Mouse (Mus musculus): Measurements from ENCODE around the gene Plxna4.

Plxna4 gene

GRCm38 (mm10) chr6:32384937-32385336 is 203.1 kb downstream of the Plxna4 start:
- TF ChIP-seq POU5F1 (IDR thresholded peaks at IDR 0.05; ENCODE audit: borderline replicate concordance, low read length) = no peak
- TF ChIP-seq NANOG (IDR thresholded peaks at IDR 0.05; ENCODE audit: borderline replicate concordance, low read length) = no peak
- TF ChIP-seq CTCF (conservative IDR thresholded peaks at IDR 0.05; ENCODE audit: low read length) = no peak
- H3K36me3 ChIP-seq (ENCODE audit: insufficient read depth, low read length) = no peaks in the 10 kb centered on the region
- no peaks in the 10 kb centered on the region for H3K9me3 ChIP-seq (ENCODE audit: low read length)
- H3K4me3 ChIP-seq (replicated peaks; ENCODE audit: low read length) = no peak overlapping the region
- no peaks in the 10 kb centered on the region for H3K27me3 ChIP-seq (ENCODE audit: insufficient read depth, low read length)
- no peaks in the 10 kb centered on the region for H3K4me1 ChIP-seq (replicated peaks; ENCODE audit: low read depth, low read length)

GRCm38 (mm10) chr6:32384423-32384822 is 203.6 kb downstream of the Plxna4 start:
- no peaks in the 10 kb centered on the region for H3K9me3 ChIP-seq (ENCODE audit: low read length)
- H3K27me3 ChIP-seq (ENCODE audit: insufficient read depth, low read length) = no peaks in the 10 kb centered on the region
- no peaks in the 10 kb centered on the region for H3K36me3 ChIP-seq (ENCODE audit: insufficient read depth, low read length)
- no peaks in the 10 kb centered on the region for H3K4me1 ChIP-seq (replicated peaks; ENCODE audit: low read depth, low read length)
- H3K4me3 ChIP-seq (replicated peaks; ENCODE audit: low read length) = no peak overlapping the region
- no peak for TF ChIP-seq CTCF (conservative IDR thresholded peaks at IDR 0.05; ENCODE audit: low read length)
- TF ChIP-seq POU5F1 (IDR thresholded peaks at IDR 0.05; ENCODE audit: borderline replicate concordance, low read length) = no peak
- no peak for TF ChIP-seq NANOG (IDR thresholded peaks at IDR 0.05; ENCODE audit: borderline replicate concordance, low read length)

- H3K27me3 ChIP-seq (ENCODE audit: insufficient read depth, low read length) = peaks cover 6% of the 10 kb centered on the region; the same call in 1 of the 2 replicates
- TF ChIP-seq NANOG (IDR thresholded peaks at IDR 0.05; ENCODE audit: borderline replicate concordance, low read length) (no peak), CTCF (conservative IDR thresholded peaks at IDR 0.05; ENCODE audit: low read length) (no peak), POU5F1 (IDR thresholded peaks at IDR 0.05; ENCODE audit: borderline replicate concordance, low read length) (no peak)
- no peak overlapping the region for H3K4me3 ChIP-seq (replicated peaks; ENCODE audit: low read length)
- H3K36me3 ChIP-seq (ENCODE audit: insufficient read depth, low read length) = no peaks in the 10 kb centered on the region
- H3K9me3 ChIP-seq (ENCODE audit: low read length) = no peaks in the 10 kb centered on the region
- no peaks in the 10 kb centered on the region for H3K4me1 ChIP-seq (replicated peaks; ENCODE audit: low read depth, low read length)
Measured at GRCm38 (mm10) chr6:32381516-32381915, 206.5 kb downstream of the Plxna4 start.

GRCm38 (mm10) chr6:32377181-32377580 is 210.8 kb downstream of the Plxna4 start:
- H3K4me3 ChIP-seq (replicated peaks; ENCODE audit: low read length) = no peak overlapping the region
- H3K4me1 ChIP-seq (replicated peaks; ENCODE audit: low read depth, low read length) = no peaks in the 10 kb centered on the region
- no peak for TF ChIP-seq CTCF (conservative IDR thresholded peaks at IDR 0.05; ENCODE audit: low read length)
- TF ChIP-seq POU5F1 (IDR thresholded peaks at IDR 0.05; ENCODE audit: borderline replicate concordance, low read length) = no peak
- no peak for TF ChIP-seq NANOG (IDR thresholded peaks at IDR 0.05; ENCODE audit: borderline replicate concordance, low read length)
- H3K9me3 ChIP-seq (ENCODE audit: low read length) = no peaks in the 10 kb centered on the region
- H3K36me3 ChIP-seq (ENCODE audit: insufficient read depth, low read length) = no peaks in the 10 kb centered on the region
- peaks cover 6% of the 10 kb centered on the region; the same call in 1 of the 2 replicates for H3K27me3 ChIP-seq (ENCODE audit: insufficient read depth, low read length)

GRCm38 (mm10) chr6:32373931-32374361 is 214.0 kb downstream of the Plxna4 start:
- TF ChIP-seq POU5F1 (IDR thresholded peaks at IDR 0.05; ENCODE audit: borderline replicate concordance, low read length) (no peak), CTCF (conservative IDR thresholded peaks at IDR 0.05; ENCODE audit: low read length) (no peak), NANOG (IDR thresholded peaks at IDR 0.05; ENCODE audit: borderline replicate concordance, low read length) (no peak)
- H3K27me3 ChIP-seq (ENCODE audit: insufficient read depth, low read length) = peaks cover 6% of the 10 kb centered on the region; the same call in 1 of the 2 replicates
- no peaks in the 10 kb centered on the region for H3K36me3 ChIP-seq (ENCODE audit: insufficient read depth, low read length)
- no peaks in the 10 kb centered on the region for H3K9me3 ChIP-seq (ENCODE audit: low read length)
- no peak overlapping the region for H3K4me3 ChIP-seq (replicated peaks; ENCODE audit: low read length)
- no peaks in the 10 kb centered on the region for H3K4me1 ChIP-seq (replicated peaks; ENCODE audit: low read depth, low read length)

GRCm38 (mm10) chr6:32369092-32369491 is 218.9 kb downstream of the Plxna4 start:
- Histone ChIP-seq H3K36me3 (ENCODE audit: insufficient read depth, low read length) (no peaks in the 10 kb centered on the region), H3K9me3 (ENCODE audit: low read length) (peaks cover 17% of the 10 kb centered on the region), H3K27me3 (ENCODE audit: insufficient read depth, low read length) (no peaks in the 10 kb centered on the region), H3K4me1 (replicated peaks; ENCODE audit: low read depth, low read length) (no peaks in the 10 kb centered on the region), H3K4me3 (replicated peaks; ENCODE audit: low read length) (no peak overlapping the region)
- TF ChIP-seq NANOG (IDR thresholded peaks at IDR 0.05; ENCODE audit: borderline replicate concordance, low read length) (no peak), POU5F1 (IDR thresholded peaks at IDR 0.05; ENCODE audit: borderline replicate concordance, low read length) (no peak), CTCF (conservative IDR thresholded peaks at IDR 0.05; ENCODE audit: low read length) (no peak)

GRCm38 (mm10) chr6:32368408-32368807 is 219.6 kb downstream of the Plxna4 start:
- Histone ChIP-seq H3K4me1 (replicated peaks; ENCODE audit: low read depth, low read length) (no peaks in the 10 kb centered on the region), H3K9me3 (ENCODE audit: low read length) (peaks cover 17% of the 10 kb centered on the region), H3K4me3 (replicated peaks; ENCODE audit: low read length) (no peak overlapping the region), H3K36me3 (ENCODE audit: insufficient read depth, low read length) (no peaks in the 10 kb centered on the region), H3K27me3 (ENCODE audit: insufficient read depth, low read length) (no peaks in the 10 kb centered on the region)
- TF ChIP-seq CTCF (conservative IDR thresholded peaks at IDR 0.05; ENCODE audit: low read length) (no peak), POU5F1 (IDR thresholded peaks at IDR 0.05; ENCODE audit: borderline replicate concordance, low read length) (no peak), NANOG (IDR thresholded peaks at IDR 0.05; ENCODE audit: borderline replicate concordance, low read length) (no peak)

- TF ChIP-seq POU5F1 (IDR thresholded peaks at IDR 0.05; ENCODE audit: borderline replicate concordance, low read length) (no peak), CTCF (conservative IDR thresholded peaks at IDR 0.05; ENCODE audit: low read length) (no peak), NANOG (IDR thresholded peaks at IDR 0.05; ENCODE audit: borderline replicate concordance, low read length) (no peak)
- H3K4me3 ChIP-seq (replicated peaks; ENCODE audit: low read length) = no peak overlapping the region
- no peaks in the 10 kb centered on the region for H3K4me1 ChIP-seq (replicated peaks; ENCODE audit: low read depth, low read length)
- H3K9me3 ChIP-seq (ENCODE audit: low read length) = peaks cover 17% of the 10 kb centered on the region
- H3K27me3 ChIP-seq (ENCODE audit: insufficient read depth, low read length) = no peaks in the 10 kb centered on the region
- no peaks in the 10 kb centered on the region for H3K36me3 ChIP-seq (ENCODE audit: insufficient read depth, low read length)
Measured at GRCm38 (mm10) chr6:32364933-32365332, 223.1 kb downstream of the Plxna4 start.

GRCm38 (mm10) chr6:32363489-32364068 is 224.4 kb downstream of the Plxna4 start:
- Histone ChIP-seq H3K4me3 (replicated peaks; ENCODE audit: low read length) (no peak overlapping the region), H3K9me3 (ENCODE audit: low read length) (peaks cover 17% of the 10 kb centered on the region), H3K27me3 (ENCODE audit: insufficient read depth, low read length) (no peaks in the 10 kb centered on the region), H3K36me3 (ENCODE audit: insufficient read depth, low read length) (no peaks in the 10 kb centered on the region), H3K4me1 (replicated peaks; ENCODE audit: low read depth, low read length) (no peaks in the 10 kb centered on the region)
- TF ChIP-seq CTCF (conservative IDR thresholded peaks at IDR 0.05; ENCODE audit: low read length) = no peak
- no peak for TF ChIP-seq POU5F1 (IDR thresholded peaks at IDR 0.05; ENCODE audit: borderline replicate concordance, low read length)
- no peak for TF ChIP-seq NANOG (IDR thresholded peaks at IDR 0.05; ENCODE audit: borderline replicate concordance, low read length)

Measured in E14TG2a.4 (cell line).